Mouse (Mus musculus): Measurements from ENCODE around the gene Vps4a.
"Not testable (repeated sequence)": the region's sequence is repeated elsewhere in the genome, so short reads cannot be mapped to it uniquely, and the experiment has no call there.

Gene Vps4a

GRCm38 (mm10) chr8:107030650-107031576 lies at the start of gene Vps4a:
Vps4a (plus strand) TSS chr8:107031222.
- peak; percentile 97 for DNase-seq (ENCODE audit: low spot score in 2 of 2)

- DNase-seq (ENCODE audit: low spot score in 2 of 2) = no peak
Measured at GRCm38 (mm10) chr8:106985404-106985821, 45.6 kb upstream of the Vps4a start.

- no peak for DNase-seq (ENCODE audit: low spot score in 2 of 2)
Measured at GRCm38 (mm10) chr8:106985951-106986350, 45.1 kb upstream of the Vps4a start.

GRCm38 (mm10) chr8:106987557-106987956 lies 43.5 kb upstream of the Vps4a start:
- no peak for DNase-seq (ENCODE audit: low spot score in 2 of 2)

GRCm38 (mm10) chr8:106991393-106991792 lies 39.6 kb upstream of the Vps4a start:
- no peak for DNase-seq (ENCODE audit: low spot score in 2 of 2)

GRCm38 (mm10) chr8:106996339-106996738 lies 34.7 kb upstream of the Vps4a start:
- DNase-seq (ENCODE audit: low spot score in 2 of 2) = not testable (repeated sequence)

GRCm38 (mm10) chr8:106997416-106997815 lies 33.6 kb upstream of the Vps4a start:
- DNase-seq (ENCODE audit: low spot score in 2 of 2) = no peak

- peak in 1 of 2 experiments; percentile 47 for DNase-seq (ENCODE audit: low spot score in 2 of 2)
Measured at GRCm38 (mm10) chr8:106999068-106999467, 32.0 kb upstream of the Vps4a start.

GRCm38 (mm10) chr8:107002532-107002931 lies 28.5 kb upstream of the Vps4a start:
- DNase-seq (ENCODE audit: low spot score in 2 of 2) = peak; percentile 89 to 92

GRCm38 (mm10) chr8:107007795-107008194 lies 23.2 kb upstream of the Vps4a start:
- DNase-seq (ENCODE audit: low spot score in 2 of 2) = no peak

GRCm38 (mm10) chr8:107012666-107013065 lies 18.4 kb upstream of the Vps4a start:
- no peak for DNase-seq (ENCODE audit: low spot score in 2 of 2)

- DNase-seq (ENCODE audit: low spot score in 2 of 2) = no peak
Measured at GRCm38 (mm10) chr8:107014915-107015314, 16.1 kb upstream of the Vps4a start.

- DNase-seq (ENCODE audit: low spot score in 2 of 2) = no peak
Measured at GRCm38 (mm10) chr8:107023479-107023878, 7.5 kb upstream of the Vps4a start.

GRCm38 (mm10) chr8:107029310-107029709 lies 1.7 kb upstream of the Vps4a start:
- DNase-seq (ENCODE audit: low spot score in 2 of 2) = no peak

GRCm38 (mm10) chr8:107030058-107030457 lies 964 bp upstream of the Vps4a start:
- DNase-seq (ENCODE audit: low spot score in 2 of 2) = no peak

GRCm38 (mm10) chr8:107031577-107032090 lies 612 bp downstream of the Vps4a start:
- peak; percentile 17 to 20 for DNase-seq (ENCODE audit: low spot score in 2 of 2)

GRCm38 (mm10) chr8:107033609-107034008 lies 2.6 kb downstream of the Vps4a start:
- not testable (repeated sequence) for DNase-seq (ENCODE audit: low spot score in 2 of 2)

GRCm38 (mm10) chr8:107035641-107036040 lies 4.6 kb downstream of the Vps4a start:
- DNase-seq (ENCODE audit: low spot score in 2 of 2) = no peak

GRCm38 (mm10) chr8:107036626-107037025 lies 5.6 kb downstream of the Vps4a start:
- DNase-seq (ENCODE audit: low spot score in 2 of 2) = no peak

GRCm38 (mm10) chr8:107040632-107041031 lies 9.6 kb downstream of the Vps4a start:
- DNase-seq (ENCODE audit: low spot score in 2 of 2) = no peak

GRCm38 (mm10) chr8:107045478-107045877 lies 14.5 kb downstream of the Vps4a start:
- no peak for DNase-seq (ENCODE audit: low spot score in 2 of 2)

- DNase-seq (ENCODE audit: low spot score in 2 of 2) = no peak
Measured at GRCm38 (mm10) chr8:107046976-107047375, 16.0 kb downstream of the Vps4a start.
